Mouse (Mus musculus): ENCODE data around the gene Pitpna.

DNA sequence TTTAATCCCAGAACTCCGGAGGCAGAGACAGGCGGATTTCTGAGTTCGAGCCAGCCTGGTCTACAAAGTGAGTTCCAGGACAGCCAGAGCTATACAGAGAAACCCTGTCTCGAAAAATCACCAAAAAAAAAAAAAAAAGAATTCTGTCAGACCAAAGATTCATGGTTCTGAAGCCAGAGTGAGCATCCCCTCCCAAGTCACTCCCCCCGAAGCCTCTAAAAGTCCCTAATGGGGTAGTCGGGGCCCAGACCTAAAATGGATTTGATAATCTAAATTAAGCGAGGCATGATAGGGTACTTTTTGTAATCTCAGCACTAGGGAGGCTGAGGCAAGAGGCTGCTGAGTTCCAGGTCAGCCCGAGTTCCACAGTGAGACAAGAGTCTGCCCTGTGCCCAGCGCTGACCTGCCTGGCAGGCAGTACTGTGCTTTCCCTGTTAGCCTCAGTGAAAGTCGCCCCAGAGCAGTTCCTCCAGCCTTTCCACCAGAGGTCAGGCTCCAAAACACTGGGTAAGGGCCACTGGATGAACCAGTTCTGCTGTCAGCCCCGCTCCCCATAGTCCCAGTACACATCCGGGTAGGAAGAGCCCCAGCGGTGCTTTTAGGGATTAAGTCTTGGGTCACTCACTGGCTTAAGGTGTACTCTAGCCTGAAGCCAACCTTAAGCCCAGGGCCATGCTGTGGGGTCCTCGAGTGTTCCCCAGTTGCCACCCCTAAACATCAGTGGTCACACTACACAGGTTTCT is 65.2 kb downstream of the Pitpna start:
- TF ChIP-seq POLR2A (IDR thresholded peaks at IDR 0.05; ENCODE audit: borderline replicate concordance, extremely low read depth, low read depth, low read length) (peak; percentile 12; the same call in 1 of the 2 replicates), CTCF (IDR thresholded peaks at IDR 0.05; ENCODE audit: insufficient read depth, low read length) (peak; percentile 13; the same call in 1 of the 2 replicates)

All from lung, adult 2 months (tissue).